Mouse (Mus musculus) liver, embryonic 14.5 days (tissue): ENCODE results near the gene Get4.

Experiments used
- CTCF ChIP-seq: IDR thresholded peaks from 2 replicates; pipeline ENCODE4 v1.5.1; 2016; ENCODE audit warnings: antibody characterized with exemption, low read depth, control low read depth
- EP300 ChIP-seq: IDR thresholded peaks from 2 replicates; pipeline ENCODE4 v1.6.1; 2016; ENCODE audit warnings: antibody characterized with exemption, low read depth

- no peak for TF ChIP-seq CTCF
- no peak for TF ChIP-seq EP300
Observed at GRCm38 (mm10) chr5:139255777-139256176, 3.7 kb downstream of the Get4 start.
